Mouse (Mus musculus): ENCODE measurements at regions not wholly inside any gene's neighbourhood (a gene's known extent, or its start where the extent isn't known, plus 50 kb on each side); places are given as distances from the start of the nearest gene placed in this dataset.

DNA sequence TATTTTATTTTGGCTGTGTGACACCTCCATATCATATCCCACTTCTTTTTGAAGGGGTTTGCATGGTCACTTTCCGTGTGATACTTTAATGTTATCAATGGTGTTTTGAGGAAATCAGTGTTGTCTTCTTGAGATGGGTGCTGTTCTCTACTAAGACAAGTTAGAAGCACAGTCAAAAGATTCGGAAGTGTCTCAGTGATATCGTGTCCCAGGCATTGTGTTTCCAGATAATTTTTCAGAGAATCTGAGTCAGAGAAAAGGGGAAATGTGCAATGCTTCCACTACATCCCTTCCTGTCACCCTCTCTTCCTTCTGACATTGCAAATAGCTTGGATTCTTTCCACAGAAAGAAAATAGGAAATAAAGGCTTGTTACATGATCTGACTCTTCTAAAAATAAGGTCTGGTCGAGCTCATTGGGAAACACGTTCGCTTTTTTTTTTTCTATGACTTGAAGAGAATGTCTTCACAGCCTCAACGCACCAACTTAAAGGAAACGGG is 54.6 kb downstream of the Ch25h start:
- TF ChIP-seq CTCF (IDR thresholded peaks at IDR 0.05) (no peak), POLR2A (IDR thresholded peaks at IDR 0.05; ENCODE audit: insufficient read depth, low read depth, low read length) (no peak), EP300 (IDR thresholded peaks at IDR 0.05; ENCODE audit: insufficient read depth, low read depth, low read length) (no peak)

All from heart, adult 2 months (tissue).